Mouse (Mus musculus) bone marrow, adult 2 months (tissue): ENCODE data around the gene Dock1.

Source experiments
- CTCF ChIP-seq: fragments of 200-500 bp; IDR thresholded peaks from 2 replicates; pipeline ENCODE4 v1.5.1; 2011; ENCODE audit warnings: low read length, control low read depth; ENCODE audit not compliant: control insufficient read depth, insufficient read depth
- POLR2A ChIP-seq: fragments of 200-500 bp; IDR thresholded peaks from 2 replicates; pipeline ENCODE4 v1.6.1; 2011; ENCODE audit warnings: low read depth, mild to moderate bottlenecking, control low read depth, low read length, borderline replicate concordance; ENCODE audit not compliant: control insufficient read depth

- TF ChIP-seq POLR2A (no peak), CTCF (no peak)
These were observed 4.7 kb upstream of the Dock1 start for GRCm38 (mm10) chr7:134665642-134666282.
